Mouse (Mus musculus): ENCODE measurements around the gene Vrk2.

DNA sequence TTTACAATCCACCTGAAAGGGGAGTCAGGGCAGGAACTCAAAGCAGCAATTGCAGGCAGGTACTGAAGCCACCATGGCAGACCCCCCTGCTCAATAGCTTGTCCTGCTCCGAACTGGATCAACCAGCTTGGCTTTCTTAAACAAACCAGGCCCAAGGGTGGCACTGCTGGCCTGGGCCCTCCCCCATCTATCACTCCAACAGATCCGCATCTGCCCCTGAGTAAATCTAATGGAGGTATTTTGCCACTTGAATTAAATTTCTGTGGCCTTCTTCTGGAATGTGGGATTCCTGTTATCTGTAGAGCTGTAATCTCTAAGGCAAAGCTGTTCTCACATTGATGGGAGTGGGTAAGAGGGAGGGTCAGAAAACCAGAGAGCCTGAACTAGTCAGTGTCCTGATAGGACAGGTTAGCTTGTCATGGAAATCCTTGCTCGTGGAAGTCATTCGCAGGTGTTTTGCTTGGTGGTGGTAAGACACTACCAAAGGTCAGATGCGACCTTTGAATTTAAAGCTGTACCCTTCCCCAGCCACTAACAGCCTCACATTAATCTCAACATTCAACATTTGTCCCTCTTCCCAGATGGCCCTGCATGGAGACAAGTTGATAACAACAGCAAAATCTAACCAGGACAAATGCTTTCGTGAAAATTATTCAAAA, 1.3 kb downstream of the Vrk2 start:
- no peak for TF ChIP-seq POLR2A (IDR thresholded peaks at IDR 0.05; ENCODE audit: insufficient read length, low read depth)
- TF ChIP-seq E2F4 (IDR thresholded peaks at IDR 0.05; ENCODE audit: insufficient read depth): no peak
- no peak for TF ChIP-seq USF1 (IDR thresholded peaks at IDR 0.05; ENCODE audit: low read depth)
- TF ChIP-seq TCF12 (IDR thresholded peaks at IDR 0.05; ENCODE audit: insufficient read depth, poor library complexity, severe bottlenecking): no peak
- TF ChIP-seq MAX (IDR thresholded peaks at IDR 0.05; ENCODE audit: low read depth): no peak
- TF ChIP-seq REST (IDR thresholded peaks at IDR 0.05; ENCODE audit: insufficient read depth, insufficient read length): no peak
- no peak for TF ChIP-seq POLR2AphosphoS2 (IDR thresholded peaks at IDR 0.05; ENCODE audit: insufficient read length, low read depth)
- TF ChIP-seq SRF (IDR thresholded peaks at IDR 0.05; ENCODE audit: control insufficient read depth, insufficient read length, low read depth): no peak
- no peak for TF ChIP-seq CEBPB (IDR thresholded peaks at IDR 0.05; ENCODE audit: insufficient read depth, poor library complexity, severe bottlenecking)
- no peak for TF ChIP-seq TCF3 (IDR thresholded peaks at IDR 0.05; ENCODE audit: insufficient read length, low read depth)

Data from myocyte (in vitro differentiated cells).